Mouse (Mus musculus) testis, adult 2 months (tissue): ENCODE measurements at regions not wholly inside any gene's neighbourhood (a gene's known extent, or its start where the extent isn't known, plus 50 kb on each side); places are given as distances from the start of the nearest gene placed in this dataset.

Source experiments
- CTCF ChIP-seq: fragments of 200-500 bp; IDR thresholded peaks from 2 replicates; pipeline ENCODE4 v1.5.1; 2012; ENCODE audit warnings: low read depth, mild to moderate bottlenecking, inconsistent platforms, low read length, moderate library complexity; ENCODE audit not compliant: control insufficient read depth, insufficient read depth, insufficient replicate concordance
- POLR2A ChIP-seq: fragments of 200-500 bp; IDR thresholded peaks from 2 replicates; pipeline ENCODE4 v1.6.1; 2012; ENCODE audit warnings: low read depth, mild to moderate bottlenecking, inconsistent platforms, low read length, moderate library complexity; ENCODE audit not compliant: control insufficient read depth

GRCm38 (mm10) chr1:64209131-64209530 is 87.0 kb upstream of the Klf7 start:
- TF ChIP-seq POLR2A = no peak
- TF ChIP-seq CTCF = no peak
